In genomic region chr1:119356916-119357315, GRCm38 (mm10) we compare ENCODE assay signal across 8 mouse cellular contexts.
"Had no signal": no experiment of that assay in that cellular context is flagged by ENCODE, and none has a peak within 500 bp of the region (broad histone marks: within the 10 kb centered on the region; RNA-seq: fewer than 3 reads in every experiment).

No protein-coding gene starts in this region.

- DNase-seq: liver, postnatal 0 days; lung, adult 2 months; lung, postnatal 14 days; lung, postnatal 36 days; right cerebral cortex, postnatal 14 days; thymus, adult 18-20 months; thymus, postnatal 14 days; thymus, postnatal 36 days had no signal
